Mouse (Mus musculus) G1E (cell line): ENCODE data around the gene Plekhh1. TPM values are rescaled to one million over a fixed set of nuclear protein-coding genes. Genes with fewer than 3 reads are reported as not detected.

Source experiments
- ATAC-seq: 2 replicates; pipeline ENCODE4 v1.8.0; 2016; ENCODE audit warnings: mild to moderate bottlenecking; ENCODE audit not compliant: insufficient number of reproducible peaks, poor library complexity, low FRiP score, severe bottlenecking; ENCODE audit errors: extremely low read depth
- DNase-seq: peaks from one replicate; pipeline ENCODE4 v3.0.0; 2012; ENCODE audit warnings: low spot score
- H3K27me3 ChIP-seq: 2 replicates; pipeline ENCODE4 v1.6.1; 2012; ENCODE audit warnings: mild to moderate bottlenecking, low read length, inconsistent platforms; ENCODE audit not compliant: insufficient read depth
- H3K36me3 ChIP-seq: replicated peaks from 2 replicates; pipeline ENCODE3; 2012; ENCODE audit warnings: mild to moderate bottlenecking, inconsistent platforms
- H3K4me1 ChIP-seq: 2 replicates; pipeline ENCODE4 v1.6.1; 2012; ENCODE audit warnings: low read depth, low read length, inconsistent platforms, mixed read lengths; ENCODE audit not compliant: insufficient read depth
- H3K4me3 ChIP-seq: 2 replicates; pipeline ENCODE4 v1.5.1; 2012; ENCODE audit warnings: low read depth, mild to moderate bottlenecking, inconsistent platforms, low read length, moderate library complexity, mixed read lengths
- H3K9me3 ChIP-seq: replicated peaks from 2 replicates; pipeline ENCODE4 v1.6.1; 2012; ENCODE audit warnings: inconsistent platforms
- CTCF ChIP-seq: IDR thresholded peaks from 2 replicates; pipeline ENCODE4 v1.5.1; 2012; ENCODE audit warnings: low read depth, low read length, inconsistent platforms, mixed read lengths
- GATA1 ChIP-seq: IDR thresholded peaks from 2 replicates; pipeline ENCODE4 v1.6.1; 2012; ENCODE audit warnings: borderline replicate concordance, low read length, inconsistent platforms, mixed read lengths
- GATA2 ChIP-seq: IDR thresholded peaks from 2 replicates; pipeline ENCODE4 v1.6.1; 2012; ENCODE audit warnings: low read depth, low read length, inconsistent platforms, borderline replicate concordance
- POLR2AphosphoS5 ChIP-seq: IDR thresholded peaks from 2 replicates; pipeline ENCODE4 v1.6.1; 2012; ENCODE audit warnings: low read depth, low read length, inconsistent platforms; ENCODE audit not compliant: insufficient replicate concordance
- TAL1 ChIP-seq: conservative IDR thresholded peaks from 2 replicates; pipeline ENCODE4 v1.6.1; 2012; ENCODE audit warnings: low read depth, low read length, inconsistent platforms, mixed read lengths
- polyA plus RNA-seq: library from polyadenylated mRNA; stranded (reverse); fragments of >175 nt; gene quantifications from 2 replicates; pipeline ENCODE4 v1.2.3, GENCODE M21; 2012
- total RNA-seq, 2 experiments: library from RNA; stranded (forward) in 1 of 2; stranded (reverse) in 1 of 2; fragments of 200-1000 nt in 1 of 2; fragments of >200 nt in 1 of 2; fragmentation: Nextera tagmentation in 1 of 2; gene quantifications; 2 replicates each; pipeline ENCODE4 v1.2.3; 2014 to 2017

Gene Plekhh1
- total and polyA plus RNA-seq, 3 experiments = 0.02 to 0.44 TPM; not detected in 1

- H3K36me3 ChIP-seq = no peaks in the 10 kb centered on the region
- ATAC-seq (no peak; the same call in 1 of the 2 replicates), DNase-seq (no peak)
- TF ChIP-seq POLR2AphosphoS5 (no peak), TAL1 (no peak)
- no peaks in the 10 kb centered on the region for H3K9me3 ChIP-seq
- no peak overlapping the region for H3K4me3 ChIP-seq
- peaks cover 29% of the 10 kb centered on the region for H3K27me3 ChIP-seq
- H3K4me1 ChIP-seq = peaks cover 7% of the 10 kb centered on the region
Measured at GRCm38 (mm10) chr12:79041436-79041835, 12.5 kb downstream of the Plekhh1 start.

- H3K4me1 ChIP-seq = peaks cover 7% of the 10 kb centered on the region
- peaks cover 38% of the 10 kb centered on the region for H3K27me3 ChIP-seq
- no peak for DNase-seq
- no peaks in the 10 kb centered on the region for H3K36me3 ChIP-seq
- H3K4me3 ChIP-seq = no peak overlapping the region
- ATAC-seq = no peak
- H3K9me3 ChIP-seq = no peaks in the 10 kb centered on the region
- TF ChIP-seq POLR2AphosphoS5 (no peak), TAL1 (no peak), CTCF (no peak), GATA2 (no peak), GATA1 (no peak)
Measured at GRCm38 (mm10) chr12:79044668-79045067, 15.7 kb downstream of the Plekhh1 start.

- no peaks in the 10 kb centered on the region for H3K36me3 ChIP-seq
- H3K27me3 ChIP-seq = peaks cover 39% of the 10 kb centered on the region
- DNase-seq (no peak), ATAC-seq (no peak)
- H3K4me1 ChIP-seq = peaks cover 7% of the 10 kb centered on the region
- H3K4me3 ChIP-seq = no peak overlapping the region
- H3K9me3 ChIP-seq = no peaks in the 10 kb centered on the region
- TF ChIP-seq GATA1 (no peak), POLR2AphosphoS5 (no peak), TAL1 (no peak), GATA2 (no peak), CTCF (no peak)
Measured at GRCm38 (mm10) chr12:79046171-79046570, 17.2 kb downstream of the Plekhh1 start.

- ATAC-seq = no peak
- H3K4me1 ChIP-seq = no peaks in the 10 kb centered on the region
- H3K4me3 ChIP-seq = no peak overlapping the region
- TF ChIP-seq POLR2AphosphoS5 (no peak), CTCF (no peak)
- no peaks in the 10 kb centered on the region for H3K9me3 ChIP-seq
- DNase-seq = no peak
- peaks cover 42% of the 10 kb centered on the region for H3K27me3 ChIP-seq
- no peaks in the 10 kb centered on the region for H3K36me3 ChIP-seq
Measured at GRCm38 (mm10) chr12:79047203-79047602, 18.2 kb downstream of the Plekhh1 start.

GRCm38 (mm10) chr12:79048898-79049297 is 19.9 kb downstream of the Plekhh1 start:
- ATAC-seq (no peak), DNase-seq (no peak)
- Histone ChIP-seq H3K36me3 (no peaks in the 10 kb centered on the region), H3K4me1 (no peaks in the 10 kb centered on the region), H3K27me3 (peaks cover 42% of the 10 kb centered on the region), H3K9me3 (no peaks in the 10 kb centered on the region), H3K4me3 (no peak overlapping the region)
- TF ChIP-seq TAL1 (no peak), POLR2AphosphoS5 (no peak)

GRCm38 (mm10) chr12:79049807-79050206 is 20.8 kb downstream of the Plekhh1 start:
- no peaks in the 10 kb centered on the region for H3K36me3 ChIP-seq
- TF ChIP-seq GATA2 (no peak), TAL1 (no peak), GATA1 (no peak), CTCF (no peak), POLR2AphosphoS5 (no peak)
- H3K4me3 ChIP-seq = no peak overlapping the region
- H3K4me1 ChIP-seq = no peaks in the 10 kb centered on the region
- ATAC-seq (no peak), DNase-seq (no peak)
- peaks cover 46% of the 10 kb centered on the region for H3K27me3 ChIP-seq
- H3K9me3 ChIP-seq = no peaks in the 10 kb centered on the region

- Histone ChIP-seq H3K4me1 (no peaks in the 10 kb centered on the region), H3K27me3 (peaks cover 46% of the 10 kb centered on the region), H3K9me3 (no peaks in the 10 kb centered on the region), H3K36me3 (no peaks in the 10 kb centered on the region), H3K4me3 (no peak overlapping the region)
- ATAC-seq = no peak
- no peak for TF ChIP-seq TAL1
- no peak for TF ChIP-seq GATA2
- TF ChIP-seq POLR2AphosphoS5 = no peak
- TF ChIP-seq GATA1 = no peak
- no peak for TF ChIP-seq CTCF
- DNase-seq = no peak
Measured at GRCm38 (mm10) chr12:79050545-79051212, 21.7 kb downstream of the Plekhh1 start.
